Mouse (Mus musculus) testis, adult 2 months (tissue): ENCODE measurements at regions not wholly inside any gene's neighbourhood (a gene's known extent, or its start where the extent isn't known, plus 50 kb on each side); places are given as distances from the start of the nearest gene placed in this dataset.

Experiments used
- H3K27ac ChIP-seq: fragments of 200-500 bp; 2 replicates; pipeline ENCODE4 v1.5.1; 2012; ENCODE audit warnings: low read depth, low read length; ENCODE audit not compliant: control insufficient read depth, insufficient read depth
- H3K27me3 ChIP-seq: fragments of 200-500 bp; 2 replicates; pipeline ENCODE4 v1.6.1; 2012; ENCODE audit warnings: mild to moderate bottlenecking, low read length, moderate library complexity; ENCODE audit not compliant: control insufficient read depth, insufficient read depth
- H3K36me3 ChIP-seq: fragments of 200-500 bp; 2 replicates; pipeline ENCODE4 v1.6.1; 2012; ENCODE audit warnings: mild to moderate bottlenecking, low read length; ENCODE audit not compliant: control insufficient read depth, insufficient read depth
- H3K4me1 ChIP-seq: fragments of 200-500 bp; 2 replicates; pipeline ENCODE4 v1.6.1; 2012; ENCODE audit warnings: low read length; ENCODE audit not compliant: control insufficient read depth, insufficient read depth
- H3K4me3 ChIP-seq: fragments of 200-500 bp; 2 replicates; pipeline ENCODE4 v1.5.1; 2012; ENCODE audit warnings: low read depth, mild to moderate bottlenecking, low read length, moderate library complexity, mixed read lengths; ENCODE audit not compliant: control insufficient read depth
- CTCF ChIP-seq: fragments of 200-500 bp; IDR thresholded peaks from 2 replicates; pipeline ENCODE4 v1.5.1; 2012; ENCODE audit warnings: low read depth, mild to moderate bottlenecking, inconsistent platforms, low read length, moderate library complexity; ENCODE audit not compliant: control insufficient read depth, insufficient read depth, insufficient replicate concordance
- POLR2A ChIP-seq: fragments of 200-500 bp; IDR thresholded peaks from 2 replicates; pipeline ENCODE4 v1.6.1; 2012; ENCODE audit warnings: low read depth, mild to moderate bottlenecking, inconsistent platforms, low read length, moderate library complexity; ENCODE audit not compliant: control insufficient read depth

DNA sequence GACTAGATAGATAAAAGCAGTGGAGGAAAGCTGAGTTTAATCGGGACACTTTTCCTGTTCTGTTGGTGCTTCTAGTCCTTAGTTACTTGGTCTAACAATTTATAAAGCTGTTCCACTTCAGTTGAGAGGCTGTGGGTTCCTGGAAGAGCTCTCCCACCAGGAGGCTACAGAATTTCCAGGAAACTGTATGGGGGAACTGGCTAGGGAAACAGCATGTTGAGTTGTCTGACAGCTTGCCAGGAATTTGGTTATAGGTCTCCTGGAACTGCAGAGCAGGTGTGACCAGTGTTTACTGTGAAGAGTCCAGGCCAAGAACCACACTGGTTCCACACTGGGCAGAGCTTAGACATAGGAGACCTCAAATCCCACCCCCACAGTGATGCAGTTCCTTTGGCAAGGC, 65.0 kb upstream of the Pik3cg start:
- no peaks in the 10 kb centered on the region for H3K36me3 ChIP-seq
- no peak overlapping the region for H3K4me3 ChIP-seq
- no peaks in the 10 kb centered on the region for H3K27me3 ChIP-seq
- H3K4me1 ChIP-seq: no peaks in the 10 kb centered on the region
- no peak overlapping the region for H3K27ac ChIP-seq
- TF ChIP-seq CTCF: no peak
- no peak for TF ChIP-seq POLR2A

DNA sequence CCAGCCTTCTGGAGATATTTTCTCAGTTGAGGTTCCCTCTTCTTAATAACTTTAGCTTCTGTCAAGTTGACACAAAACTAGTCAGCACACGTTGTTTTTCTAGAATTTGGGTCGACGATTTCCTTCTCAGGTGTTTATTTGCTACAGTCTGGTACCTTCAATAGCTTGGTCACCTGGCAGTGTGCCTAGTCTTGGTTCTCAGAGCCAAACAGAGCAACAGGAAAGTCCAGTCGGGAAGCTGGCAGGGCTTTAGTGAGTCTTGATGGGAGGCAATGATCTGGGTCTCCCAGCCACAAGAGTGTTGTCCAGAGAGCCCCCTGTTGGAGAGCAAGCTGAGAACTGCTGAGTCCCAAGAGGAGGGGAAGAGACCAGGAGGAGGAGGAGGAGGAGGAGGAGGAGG, 71.4 kb upstream of the Pik3cg start:
- TF ChIP-seq POLR2A: no peak
- TF ChIP-seq CTCF: no peak
- Histone ChIP-seq H3K36me3 (no peaks in the 10 kb centered on the region), H3K4me3 (no peak overlapping the region), H3K27me3 (no peaks in the 10 kb centered on the region), H3K27ac (no peak overlapping the region), H3K4me1 (no peaks in the 10 kb centered on the region)

DNA sequence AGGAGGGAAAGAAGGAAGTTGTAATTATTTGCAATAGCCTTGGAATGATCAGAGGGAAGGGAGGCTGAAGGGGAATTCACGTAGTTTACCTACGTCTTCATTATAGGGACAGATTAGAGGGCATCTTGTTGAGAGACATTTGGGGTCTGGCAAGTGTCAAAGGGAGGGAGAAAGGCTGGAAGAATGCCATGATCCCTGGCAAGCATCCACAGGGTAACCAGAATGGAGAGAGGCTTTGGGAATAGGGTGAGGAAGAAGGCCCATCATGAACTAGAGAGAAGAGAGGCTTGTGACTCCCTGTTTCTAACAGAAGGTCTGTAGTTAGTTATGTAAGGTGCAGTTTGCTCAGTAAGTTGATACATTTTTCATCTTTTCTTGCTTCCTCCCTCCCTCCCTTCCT, 71.8 kb upstream of the Pik3cg start:
- Histone ChIP-seq H3K4me3 (no peak overlapping the region), H3K36me3 (no peaks in the 10 kb centered on the region), H3K4me1 (no peaks in the 10 kb centered on the region), H3K27ac (no peak overlapping the region), H3K27me3 (no peaks in the 10 kb centered on the region)
- TF ChIP-seq CTCF (no peak), POLR2A (no peak)

- Histone ChIP-seq H3K4me1 (no peaks in the 10 kb centered on the region), H3K27ac (no peak overlapping the region), H3K27me3 (no peaks in the 10 kb centered on the region), H3K4me3 (no peak overlapping the region), H3K36me3 (no peaks in the 10 kb centered on the region)
- TF ChIP-seq CTCF (no peak), POLR2A (no peak)
Observed at GRCm38 (mm10) chr12:32282371-32283163, 74.1 kb upstream of the Pik3cg start.

DNA sequence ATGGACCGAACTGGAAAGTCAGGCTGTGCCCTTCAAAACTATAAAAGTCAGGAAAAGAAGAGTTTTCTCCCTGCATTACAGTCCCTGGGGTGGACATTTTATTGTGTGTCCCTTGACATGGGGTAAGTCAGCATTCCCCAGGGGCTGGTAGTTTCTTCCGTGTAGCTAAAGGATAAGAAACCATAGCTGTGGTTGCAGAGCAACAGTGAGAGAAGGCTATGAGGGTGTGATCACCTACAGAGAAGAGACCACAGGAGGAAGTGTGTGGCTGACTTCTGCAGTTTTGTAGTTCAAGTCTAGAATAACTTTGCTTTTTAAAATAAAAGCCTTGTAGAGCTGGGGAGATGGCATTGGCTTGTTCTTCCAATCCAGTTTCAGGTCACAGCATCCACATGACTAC, 76.6 kb upstream of the Pik3cg start:
- Histone ChIP-seq H3K27me3 (no peaks in the 10 kb centered on the region), H3K36me3 (no peaks in the 10 kb centered on the region), H3K4me1 (no peaks in the 10 kb centered on the region), H3K27ac (no peak overlapping the region), H3K4me3 (no peak overlapping the region)
- TF ChIP-seq CTCF (no peak), POLR2A (no peak)

- no peak overlapping the region for H3K4me3 ChIP-seq
- H3K27me3 ChIP-seq: no peaks in the 10 kb centered on the region
- H3K36me3 ChIP-seq: no peaks in the 10 kb centered on the region
- TF ChIP-seq POLR2A (no peak), CTCF (no peak)
- no peak overlapping the region for H3K27ac ChIP-seq
- H3K4me1 ChIP-seq: no peaks in the 10 kb centered on the region
Observed at GRCm38 (mm10) chr12:32286652-32287051, 78.2 kb upstream of the Pik3cg start.

DNA sequence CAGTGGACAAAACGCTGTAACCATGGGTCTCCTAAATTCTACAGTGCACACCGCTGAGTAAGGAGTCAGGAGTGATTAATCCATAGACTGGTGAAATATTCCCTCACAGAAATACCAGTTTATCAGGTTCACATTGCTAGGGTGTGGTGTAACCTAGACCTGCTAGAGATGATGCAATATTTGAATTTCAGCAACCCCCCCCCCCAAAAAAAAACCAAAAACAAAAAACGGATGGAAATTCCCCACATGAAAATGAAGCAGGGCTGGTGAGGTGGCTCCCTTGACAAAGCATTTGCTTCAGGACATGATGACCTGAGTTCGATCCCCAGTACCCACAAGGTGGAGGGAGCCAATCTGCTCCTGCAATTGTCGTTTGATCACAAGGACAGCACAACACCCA, 82.7 kb upstream of the Pik3cg start:
- H3K36me3 ChIP-seq: no peaks in the 10 kb centered on the region
- H3K4me3 ChIP-seq: no peak overlapping the region
- no peaks in the 10 kb centered on the region; the same call in none of the 2 replicates for H3K4me1 ChIP-seq
- no peak overlapping the region for H3K27ac ChIP-seq
- H3K27me3 ChIP-seq: no peaks in the 10 kb centered on the region
- no peak for TF ChIP-seq POLR2A
- no peak for TF ChIP-seq CTCF
